Mouse (Mus musculus) left cerebral cortex, postnatal 10 days (tissue): ENCODE measurements around the gene Trh. TPM values are rescaled to one million over a fixed set of nuclear protein-coding genes. Genes with fewer than 3 reads are reported as not detected.

ENCODE experiments used
- DNase-seq, 2 experiments: peaks; one replicate each; pipeline ENCODE4 v3.0.0; 2021 to 2022; ENCODE audit warnings: low spot score in 2 of 2, mixed read lengths in 1 of 2; ENCODE audit errors: extremely low spot score in 1 of 2
- intact Hi-C: fragments of 180-260 bp; cut with DNase I; formaldehyde crosslinking; loops from one replicate; pipeline ENCODE4 v1.15.1; 2025
- total RNA-seq, 2 experiments: library from RNA; stranded (reverse); gene quantifications; 2 replicates each; pipeline ENCODE4 v1.2.3; 2021

The Trh gene
- total RNA-seq, 2 experiments from 2014 or later, result 3.1 to 3.2 TPM

DNA sequence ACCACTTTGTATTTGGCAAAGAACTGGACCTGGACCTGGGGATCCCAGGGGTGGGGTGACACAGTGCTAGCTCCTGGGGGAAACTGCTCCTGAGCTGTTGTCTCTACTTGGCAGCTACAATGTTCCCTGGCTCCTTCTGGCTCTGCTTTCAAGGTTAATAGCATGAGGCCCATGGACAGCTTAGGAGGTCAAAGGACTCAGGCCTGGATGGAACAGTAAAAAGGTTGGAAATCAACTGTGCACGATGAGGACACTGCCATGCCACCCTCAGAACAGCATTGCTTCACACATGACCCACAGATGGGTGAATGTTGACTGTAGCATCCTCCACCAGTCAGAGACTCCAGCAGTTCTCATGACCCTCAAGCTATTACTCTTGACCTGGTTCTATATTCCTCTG is 13.1 kb downstream of the Trh start:
- intact Hi-C loops, result no loop called here
- no peak for DNase-seq

DNA sequence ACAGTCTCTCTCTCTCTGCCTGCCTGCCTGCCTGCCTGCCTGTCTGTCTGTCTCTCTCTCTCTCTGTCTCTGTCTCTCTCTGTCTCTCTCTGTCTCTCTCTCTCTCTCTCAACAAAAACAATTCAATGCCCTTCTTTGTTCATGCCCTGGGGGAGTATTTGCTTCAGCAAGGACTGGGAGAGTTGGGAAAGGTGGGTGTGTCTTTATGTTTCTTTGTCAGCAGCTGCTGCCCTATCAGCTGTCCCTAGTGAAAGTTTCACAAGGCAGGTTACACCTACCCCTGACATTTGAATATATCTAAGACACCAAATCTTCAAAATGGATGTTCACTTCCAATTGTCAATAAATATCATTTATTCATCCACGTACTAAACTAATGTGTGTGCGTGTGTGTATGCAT is 14.9 kb downstream of the Trh start:
- intact Hi-C loops, result loop anchor here (10.0 kb wide), 1 partner anchor 515 kb away; no protein-coding TSS in a partner anchor
- DNase-seq, result no peak

DNA sequence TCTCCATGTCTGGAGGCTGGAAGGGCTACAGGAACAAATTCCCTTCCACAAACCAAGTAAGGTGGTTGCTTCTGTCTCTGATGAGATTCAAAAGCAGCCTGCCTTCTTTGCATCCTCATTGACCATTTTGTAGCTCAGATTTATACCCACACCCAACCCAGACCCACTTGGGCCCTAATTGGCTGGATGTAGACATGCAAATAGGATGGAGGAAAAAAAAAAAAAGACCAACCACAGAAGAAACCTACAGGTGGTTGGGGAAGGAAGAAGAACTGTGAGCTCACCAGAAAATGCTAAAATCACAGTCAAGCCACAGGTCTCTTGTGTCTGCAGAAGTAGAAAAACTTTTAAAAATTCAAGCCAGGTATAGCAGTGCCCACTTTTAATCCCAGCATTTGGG is 15.3 kb downstream of the Trh start:
- intact Hi-C loops, result loop anchor here (10.0 kb wide), 1 partner anchor 516 kb away; no protein-coding TSS in a partner anchor
- no peak for DNase-seq

DNA sequence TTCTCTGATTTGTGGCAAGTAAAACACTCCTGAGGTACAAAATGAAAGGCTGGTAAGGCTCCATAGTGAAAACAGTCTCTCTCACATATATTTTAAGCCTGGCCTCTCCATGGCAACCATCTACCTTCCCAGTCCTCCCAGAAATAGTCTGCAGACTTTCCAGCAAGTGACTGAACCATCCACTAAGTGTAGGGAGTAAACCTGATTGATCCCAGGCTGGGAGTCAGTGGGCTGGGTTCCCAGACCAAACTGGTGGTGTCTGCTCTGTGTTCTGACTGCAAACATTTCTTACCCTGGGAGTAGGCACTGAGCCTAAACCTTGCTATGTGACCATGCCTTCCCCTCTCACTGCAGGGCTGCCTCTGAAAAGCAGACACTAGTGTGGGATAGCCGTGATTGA is 19.5 kb downstream of the Trh start:
- DNase-seq, result peak in 1 of 2 experiments; percentile 27
- intact Hi-C loops, result loop anchor here (10.0 kb wide), 1 partner anchor 520 kb away; no protein-coding TSS in a partner anchor

DNA sequence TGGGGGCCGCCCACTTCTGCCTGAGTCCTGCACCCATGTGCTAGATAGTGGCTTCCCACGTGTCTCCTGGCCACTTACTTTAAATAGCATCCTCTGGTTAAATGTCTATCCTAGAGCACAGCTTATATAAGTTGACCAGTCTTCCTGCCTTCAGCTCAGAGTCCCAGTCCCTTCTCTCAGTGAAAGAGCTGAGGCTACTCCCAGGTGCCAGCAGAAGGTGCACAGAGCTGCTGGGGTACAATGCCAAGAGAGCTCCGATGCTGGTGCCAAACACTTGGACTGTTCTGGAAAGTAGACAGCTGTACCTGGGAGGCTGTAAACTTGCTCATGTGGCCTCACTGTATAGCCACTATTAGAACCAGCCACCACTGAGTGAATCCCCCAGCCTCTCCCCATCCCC is 22.4 kb downstream of the Trh start:
- intact Hi-C loops, result loop anchor here (10.0 kb wide), 1 partner anchor 523 kb away; no protein-coding TSS in a partner anchor
- DNase-seq, result no peak

DNA sequence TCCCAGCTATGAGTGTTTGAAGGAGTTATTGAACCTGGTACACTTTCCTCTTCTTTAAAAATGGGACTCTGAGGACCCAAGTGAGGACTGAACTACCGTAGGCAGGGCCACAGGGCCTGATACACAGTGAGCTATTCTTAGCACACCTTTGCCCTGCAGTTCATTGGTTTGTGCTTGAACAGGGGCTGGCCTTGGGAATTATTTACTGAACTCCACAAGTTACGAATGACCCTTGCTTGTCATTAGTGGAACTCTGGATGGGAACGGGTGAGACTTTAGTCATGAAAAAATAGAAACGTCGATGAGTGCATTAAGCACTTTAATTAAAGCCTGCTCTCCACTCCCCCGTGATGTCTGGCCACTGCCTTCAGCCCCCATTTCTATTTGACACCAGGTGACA is 22.8 kb downstream of the Trh start:
- DNase-seq, result no peak

DNA sequence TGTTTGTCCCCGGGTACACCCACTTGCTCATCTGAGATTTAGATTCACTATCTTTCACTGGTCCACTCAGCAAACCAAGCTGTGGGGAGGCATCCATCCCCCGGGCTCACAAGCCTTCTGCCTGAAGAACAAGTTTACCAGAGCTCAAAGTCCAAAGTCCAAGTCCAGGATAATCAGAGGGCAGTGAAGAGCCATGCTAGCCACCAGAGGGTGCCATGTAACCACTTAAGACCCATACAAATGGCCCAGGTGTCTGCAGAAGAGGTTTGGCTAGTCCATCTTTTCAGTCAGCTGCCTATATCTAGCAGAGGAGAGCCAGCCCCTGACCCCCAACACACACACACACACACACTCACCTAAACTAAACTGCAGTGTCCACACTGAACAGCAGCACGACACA is 25.0 kb downstream of the Trh start:
- intact Hi-C loops, result loop anchor here (1.0 kb wide), 1 partner anchor 50 kb away; no protein-coding TSS in a partner anchor
- DNase-seq, result peak; percentile 44

More for the DNA sequence above, 22.8 kb downstream of the Trh start:
- intact Hi-C loops, result loop anchor here (10.0 kb wide), 1 partner anchor 523 kb away; no protein-coding TSS in a partner anchor

DNA sequence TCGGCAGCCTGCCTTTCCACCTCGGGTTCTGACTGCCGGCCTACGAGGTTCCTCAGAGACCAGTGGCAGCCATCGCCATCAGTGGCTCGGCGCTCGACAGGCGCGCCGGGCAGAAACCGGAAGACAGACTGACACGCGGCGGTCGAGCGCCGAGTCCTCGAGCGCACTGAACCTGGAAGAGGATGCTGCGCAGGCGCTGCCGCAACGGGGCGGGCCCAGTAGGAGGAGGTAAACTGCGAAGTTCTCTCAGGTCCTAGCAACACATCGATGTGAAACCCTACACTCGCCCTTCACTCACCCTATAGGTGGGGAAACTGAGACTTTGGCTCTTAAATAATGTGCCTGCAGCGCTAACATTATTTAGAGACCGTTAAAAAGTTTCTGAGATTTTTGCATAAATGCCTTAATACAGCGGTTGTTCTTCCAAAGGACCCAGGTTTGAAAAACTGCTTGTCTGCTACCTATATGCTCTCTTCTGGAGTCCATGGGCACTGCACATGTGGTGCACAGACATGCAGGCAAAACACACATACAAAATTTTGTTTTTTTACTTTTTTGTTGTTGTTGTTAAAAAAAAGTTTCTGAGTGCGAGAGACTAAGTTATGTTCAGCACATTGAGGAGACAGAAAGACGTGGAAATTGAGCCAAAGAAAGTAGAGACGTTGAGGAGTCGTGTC is 29.5 kb downstream of the Trh start, which contains the start of gene Rbsn:
Gene Rbsn (minus strand): TSS at position 153 of the 677 bp plus-strand sequence.
- intact Hi-C loops, result no loop called here
- peak; percentile 83 to 95 for DNase-seq

DNA sequence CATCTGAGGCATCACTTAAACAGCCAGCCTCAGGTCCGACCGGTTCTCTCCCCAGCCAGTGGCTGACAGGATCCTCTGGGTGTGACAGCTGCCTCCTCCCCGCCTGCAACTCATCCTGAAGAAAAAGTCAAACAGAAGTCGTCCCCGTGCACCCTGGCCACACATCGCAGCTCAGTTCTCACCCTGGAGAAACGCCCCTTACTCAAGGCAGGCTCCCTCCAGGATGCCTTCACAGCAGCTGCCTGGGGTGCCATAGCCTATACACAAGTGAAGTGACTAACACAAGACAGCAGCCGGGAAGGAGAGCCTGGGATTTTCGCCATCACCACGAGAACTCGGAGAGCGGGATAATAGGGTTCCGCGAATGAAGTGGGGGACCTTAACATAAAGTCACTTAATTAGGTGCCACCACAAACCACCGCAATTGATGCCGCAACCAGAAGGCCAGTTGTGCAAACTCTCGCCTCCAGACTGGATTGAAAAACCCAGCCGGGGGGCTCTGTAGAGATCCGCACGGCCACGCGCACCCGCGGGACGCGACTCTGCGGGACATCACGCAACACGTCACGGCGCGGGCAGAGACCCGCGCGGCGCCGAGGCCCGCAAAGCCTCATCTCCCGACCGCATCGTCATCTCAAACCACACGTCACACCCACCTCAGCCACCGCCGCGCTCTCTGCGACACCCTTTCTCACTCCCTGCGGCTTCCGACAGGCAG is 30.2 kb downstream of the Trh start:
- intact Hi-C loops, result no loop called here
- DNase-seq, result peak in 1 of 2 experiments; percentile 6

DNA sequence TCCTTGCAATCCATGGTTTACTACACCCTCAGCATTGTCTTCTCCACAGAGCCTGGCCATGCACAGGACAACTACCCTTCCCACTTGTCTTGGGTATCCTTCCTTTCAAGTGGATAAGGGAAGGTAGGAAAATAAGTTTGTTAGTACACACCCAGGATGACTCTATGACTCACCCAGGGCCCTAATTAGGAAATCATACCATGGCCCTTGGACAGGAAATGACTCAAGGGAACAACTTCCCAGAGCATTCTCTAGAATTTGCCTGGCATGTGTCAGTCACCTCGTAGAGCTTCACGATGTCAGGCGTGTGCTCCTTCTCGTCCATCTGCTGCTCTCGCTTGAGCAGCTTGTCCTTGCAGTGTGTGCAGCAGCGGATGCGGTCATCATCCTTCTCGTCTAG is 45.0 kb downstream of the Trh start:
- intact Hi-C loops, result loop anchor here (5.0 kb wide), 1 partner anchor 37 kb away; no protein-coding TSS in a partner anchor
- DNase-seq, result no peak

Other genes with a start within 250 kb of the Trh start
- gene Nr2c2, start 153.3 kb downstream of the Trh start, total RNA-seq, result 10 to 100 TPM; 91.6 to 92.3 TPM
- gene Mrps25, start 60.6 kb downstream of the Trh start, total RNA-seq, result 10 to 100 TPM; 49.9 to 53.2 TPM
- gene Rbsn, start 29.7 kb downstream of the Trh start, total RNA-seq, result 10 to 100 TPM; 33.7 to 36.0 TPM